Mouse (Mus musculus) CH12.LX (cell line): ENCODE results near the gene Wdfy3.

Experiments used
- CHD1 ChIP-seq: IDR thresholded peaks from 2 replicates; pipeline ENCODE4 v1.6.1; 2012; ENCODE audit warnings: low read depth, low read length, improper control_type of control experiment, inconsistent platforms
- CHD2 ChIP-seq: IDR thresholded peaks from 2 replicates; pipeline ENCODE4 v1.6.1; 2011; ENCODE audit warnings: low read length, improper control_type of control experiment
- CTCF ChIP-seq, 2 experiments: IDR thresholded peaks in 1 of 2; conservative IDR thresholded peaks in 1 of 2; 2 replicates each; pipeline ENCODE4 v1.5.1; 2011 to 2012; ENCODE audit warnings: low read depth in 2 of 2, low read length in 2 of 2, improper control_type of control experiment in 1 of 2, inconsistent platforms in 1 of 2, mild to moderate bottlenecking in 1 of 2, moderate library complexity in 1 of 2
- E2F4 ChIP-seq: IDR thresholded peaks from 2 replicates; pipeline ENCODE4 v1.6.1; 2011; ENCODE audit warnings: low read depth, low read length, improper control_type of control experiment; ENCODE audit not compliant: insufficient replicate concordance
- ELF1 ChIP-seq: IDR thresholded peaks from 2 replicates; pipeline ENCODE4 v1.6.1; 2014; ENCODE audit warnings: low read depth, mild to moderate bottlenecking, inconsistent platforms, low read length, improper control_type of control experiment
- EP300 ChIP-seq: IDR thresholded peaks from 2 replicates; pipeline ENCODE4 v1.6.1; 2011; ENCODE audit warnings: low read length, improper control_type of control experiment
- HCFC1 ChIP-seq: IDR thresholded peaks from 2 replicates; pipeline ENCODE4 v1.6.1; 2012; ENCODE audit warnings: low read depth, mild to moderate bottlenecking, inconsistent platforms, low read length, improper control_type of control experiment
- MEF2A ChIP-seq: IDR thresholded peaks from 2 replicates; pipeline ENCODE4 v1.6.1; 2014; ENCODE audit warnings: low read depth, mild to moderate bottlenecking, inconsistent platforms, low read length, improper control_type of control experiment, borderline replicate concordance
- PAX5 ChIP-seq: IDR thresholded peaks from 2 replicates; pipeline ENCODE4 v1.6.1; 2012; ENCODE audit warnings: low read length, inconsistent platforms, mixed read lengths
- POLR2A ChIP-seq: IDR thresholded peaks from 2 replicates; pipeline ENCODE4 v1.6.1; 2011; ENCODE audit warnings: low read depth, mild to moderate bottlenecking, improper control_type of control experiment, low read length
- USF2 ChIP-seq: conservative IDR thresholded peaks from 2 replicates; pipeline ENCODE4 v1.6.1; 2011; ENCODE audit warnings: low read depth, low read length, improper control_type of control experiment
- ZNF384 ChIP-seq: IDR thresholded peaks from 2 replicates; pipeline ENCODE4 v1.6.1; 2012; ENCODE audit warnings: low read depth, low read length, improper control_type of control experiment, inconsistent platforms

GRCm38 (mm10) chr5:101979594-101979993 is 90.1 kb downstream of the Wdfy3 start:
- TF ChIP-seq ELF1: no peak
- TF ChIP-seq CTCF (conservative IDR thresholded peaks at IDR 0.05 in 1 of 2, IDR thresholded peaks at IDR 0.05 in 1 of 2; ENCODE audit: low read depth in 2 of 2, low read length in 2 of 2): no peak
- TF ChIP-seq POLR2A: no peak
- TF ChIP-seq CHD2: no peak
- TF ChIP-seq MEF2A: no peak
- TF ChIP-seq E2F4: no peak
- no peak for TF ChIP-seq PAX5
- no peak for TF ChIP-seq USF2
- TF ChIP-seq CHD1: no peak
- no peak for TF ChIP-seq EP300
- TF ChIP-seq ZNF384: no peak
- TF ChIP-seq HCFC1: no peak
